Mouse (Mus musculus) small intestine, adult 2 months (tissue): Measurements from ENCODE around the gene Steap3.

Source experiments
- CTCF ChIP-seq: fragments of 200-500 bp; IDR thresholded peaks from 2 replicates; pipeline ENCODE4 v1.5.1; 2012; ENCODE audit warnings: low read depth, mild to moderate bottlenecking, control low read depth, inconsistent platforms, low read length, moderate library complexity, mixed read lengths; ENCODE audit not compliant: insufficient replicate concordance, insufficient read length; ENCODE audit errors: extremely low read depth
- POLR2A ChIP-seq: fragments of 200-500 bp; IDR thresholded peaks from 2 replicates; pipeline ENCODE4 v1.6.1; 2012; ENCODE audit warnings: low read depth, mild to moderate bottlenecking, control low read depth, inconsistent platforms, low read length, moderate library complexity

DNA sequence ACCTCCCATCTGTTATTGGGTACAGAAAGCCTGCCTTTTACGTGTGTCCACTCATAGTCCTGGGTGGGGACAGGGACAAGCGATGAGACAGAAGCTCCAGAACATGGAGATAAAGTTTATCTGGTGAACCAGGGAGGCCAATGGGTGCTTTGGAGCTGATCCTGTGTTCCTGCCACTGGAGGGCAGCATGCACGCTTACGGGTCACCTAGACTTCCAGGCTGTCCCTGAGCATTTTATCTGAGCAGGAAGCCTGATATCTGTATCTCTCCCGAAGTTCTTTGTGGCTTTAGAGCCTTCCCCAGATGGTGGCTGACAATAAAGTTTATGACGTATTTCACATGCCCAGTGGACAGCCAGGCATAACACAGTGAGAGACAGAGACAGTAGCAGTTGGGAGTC is 41.2 kb downstream of the Steap3 start:
- TF ChIP-seq CTCF (peak; percentile 63; the same call in 1 of the 2 replicates), POLR2A (no peak)
